Mouse (Mus musculus): ENCODE data around the gene Lrmda. TPM values are rescaled to one million over a fixed set of nuclear protein-coding genes. Genes with fewer than 3 reads are reported as not detected.

The Lrmda gene
- total RNA-seq, 2 experiments from 2014 or later = 0.48 to 0.76 TPM

DNA sequence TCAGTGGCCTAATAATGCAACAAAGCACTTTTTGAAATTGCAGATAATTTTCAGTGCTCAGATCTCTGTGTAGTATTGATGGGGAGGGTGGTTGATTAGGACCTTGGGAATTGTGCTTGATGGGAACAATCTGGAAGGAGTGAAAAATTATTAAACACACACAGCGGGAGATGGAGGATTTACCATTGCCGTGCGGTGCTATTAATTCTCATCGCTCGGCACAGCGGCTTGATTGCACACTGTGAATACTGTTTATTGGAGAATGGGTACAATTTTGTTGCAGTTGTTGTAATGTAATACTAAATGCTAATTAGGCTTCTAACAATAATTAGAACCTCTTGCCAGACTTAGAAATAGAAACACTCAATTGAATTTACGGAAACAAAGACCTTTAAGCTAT, 262.1 kb downstream of the Lrmda start:
- DNase-seq (ENCODE audit: low spot score in 2 of 2) = no peak

DNA sequence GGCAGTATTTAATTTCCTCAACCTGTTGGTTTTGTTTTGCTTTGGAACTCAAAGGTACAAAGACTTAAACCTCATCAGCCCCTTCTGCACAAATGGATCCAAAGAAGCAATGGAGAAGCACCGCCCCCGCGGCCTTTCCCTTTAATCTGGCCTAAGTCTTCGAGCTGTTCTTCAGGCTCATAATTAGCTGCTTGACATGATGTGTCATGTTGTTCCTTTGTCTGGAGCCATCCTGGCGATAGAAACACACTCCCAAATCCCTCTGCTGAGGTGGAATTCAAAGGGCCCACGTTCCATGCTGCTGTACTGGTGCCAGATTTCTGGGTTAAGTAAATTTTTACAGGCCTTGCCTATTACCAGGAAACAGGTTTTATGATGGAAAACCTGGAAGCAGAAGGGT, 263.3 kb downstream of the Lrmda start:
- no peak for DNase-seq (ENCODE audit: low spot score in 2 of 2)
- intact Hi-C loops (cut with DNase I) = no loop called here

More for the DNA sequence above, 262.1 kb downstream of the Lrmda start:
- intact Hi-C loops (cut with DNase I) = no loop called here

DNA sequence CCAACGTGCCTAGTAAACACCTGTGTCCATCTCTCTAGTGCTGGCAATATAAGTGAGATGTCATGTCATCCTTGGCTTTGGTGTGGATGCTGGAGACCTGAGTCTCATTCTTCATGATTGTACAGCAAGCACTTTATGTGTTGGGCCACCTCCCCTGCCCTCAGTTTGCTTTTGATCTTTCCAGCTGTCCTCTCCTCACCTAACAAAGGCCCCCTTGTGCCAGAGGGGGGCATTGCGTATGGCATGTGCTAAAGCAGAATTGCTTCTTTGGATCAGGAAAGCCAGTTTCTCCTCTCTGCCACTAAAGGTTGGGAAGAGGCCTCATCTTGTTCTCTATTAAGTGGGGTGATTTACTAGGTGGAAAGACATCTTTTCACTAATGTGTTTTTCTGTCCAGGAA, 264.2 kb downstream of the Lrmda start:
- intact Hi-C loops (cut with DNase I) = no loop called here
- no peak for DNase-seq (ENCODE audit: low spot score in 2 of 2)

DNA sequence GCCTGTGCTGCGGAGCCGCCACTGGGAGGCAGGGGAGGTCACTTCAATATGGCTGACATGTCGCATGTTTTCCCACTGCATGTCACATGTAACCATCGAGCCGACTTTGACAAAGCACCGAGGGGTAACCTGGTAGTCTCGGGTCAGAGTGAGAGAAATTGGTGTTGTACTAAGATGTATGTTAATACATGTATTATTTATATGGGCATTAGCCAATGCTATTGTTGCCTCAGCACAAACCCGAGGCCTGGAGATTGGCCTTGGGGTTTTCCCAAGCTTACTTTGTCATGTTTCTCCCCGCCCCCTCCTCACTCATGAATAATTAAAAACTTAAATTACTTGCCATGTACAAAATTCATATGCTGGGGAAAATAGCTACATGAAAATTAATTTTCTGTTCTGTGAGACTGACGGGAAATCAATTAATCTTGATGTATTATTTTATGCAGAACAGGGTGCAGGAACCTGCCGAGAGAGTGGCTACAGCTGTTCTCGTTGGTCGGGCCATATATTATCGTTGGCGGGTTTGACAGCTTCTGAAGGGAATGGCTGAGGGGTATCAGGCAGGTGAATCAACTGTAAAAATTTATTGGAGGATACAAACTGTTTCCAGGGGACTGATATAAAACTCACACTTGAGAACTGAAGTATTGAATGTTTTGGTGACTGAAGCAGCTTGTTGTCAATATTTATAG, 265.5 kb downstream of the Lrmda start:
- DNase-seq (ENCODE audit: low spot score in 2 of 2) = no peak

DNA sequence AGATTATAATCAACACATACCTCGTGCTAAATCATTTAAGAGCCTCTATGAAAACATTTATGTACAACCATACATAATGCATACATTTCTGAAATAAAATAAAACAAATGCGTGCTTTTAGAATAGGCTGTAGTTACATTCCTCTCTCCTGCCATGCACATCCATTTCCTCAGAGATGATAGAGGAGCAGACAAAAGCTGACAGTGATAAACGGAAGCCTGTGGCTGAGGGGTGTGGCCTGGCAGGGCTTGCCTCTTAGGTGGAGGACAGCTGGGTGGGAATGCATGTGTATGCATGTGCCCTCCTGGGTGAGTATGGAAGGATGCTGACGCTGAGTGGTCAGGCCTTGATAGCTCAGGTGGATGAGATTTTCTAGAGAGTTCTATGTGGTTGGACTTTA, 266.3 kb downstream of the Lrmda start:
- DNase-seq (ENCODE audit: low spot score in 2 of 2) = no peak
- intact Hi-C loops (cut with DNase I) = no loop called here

More for the DNA sequence above, 265.5 kb downstream of the Lrmda start:
- intact Hi-C loops (cut with DNase I) = no loop called here

DNA sequence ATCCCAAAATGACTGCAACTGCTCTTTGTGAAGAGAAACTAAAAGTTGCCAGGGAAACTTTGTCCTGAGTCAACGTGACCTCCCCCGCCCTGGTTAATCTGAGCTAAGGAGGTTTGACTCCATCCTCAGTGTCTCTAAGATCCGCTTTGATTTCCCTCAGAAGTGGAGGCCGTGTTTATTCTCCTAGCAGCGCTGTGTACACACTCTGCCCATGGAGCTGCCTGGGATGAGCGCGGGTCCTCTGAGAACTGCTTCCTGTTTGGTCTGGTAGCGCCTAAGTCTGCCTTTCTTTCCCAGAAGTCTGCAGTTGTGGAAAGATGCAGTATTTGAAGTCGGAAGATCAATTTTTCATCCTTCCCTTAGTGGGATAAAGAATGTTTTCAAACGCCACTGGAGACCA, 268.7 kb downstream of the Lrmda start:
- DNase-seq (ENCODE audit: low spot score in 2 of 2) = no peak
- intact Hi-C loops (cut with DNase I) = no loop called here

DNA sequence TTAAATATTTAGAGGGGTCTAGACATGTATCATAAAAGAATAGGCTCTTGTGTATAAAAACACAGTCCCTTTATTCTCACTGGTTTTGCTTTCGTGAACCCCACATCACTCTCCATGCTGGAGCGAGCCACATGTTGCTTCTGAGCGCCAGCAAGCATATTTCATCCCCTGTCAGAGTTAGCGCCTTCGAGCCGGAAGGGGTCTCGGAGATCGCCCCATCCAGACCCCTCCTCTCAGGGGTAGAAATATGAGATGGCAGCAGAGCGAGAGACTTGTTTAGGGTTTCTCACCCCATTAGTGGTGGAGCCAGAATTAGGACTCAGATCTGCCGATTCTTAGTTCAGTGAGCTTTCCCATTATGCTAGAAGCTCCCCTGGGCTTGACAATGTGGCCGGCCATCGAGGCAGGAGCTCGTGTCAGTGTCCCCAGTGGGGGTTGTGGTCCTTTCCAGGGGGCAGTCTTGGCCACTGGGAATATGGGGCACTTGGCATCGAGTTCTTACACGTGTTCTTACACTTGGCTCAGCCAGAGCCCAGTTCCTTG, 269.9 kb downstream of the Lrmda start:
- intact Hi-C loops (cut with DNase I) = no loop called here
- DNase-seq (ENCODE audit: low spot score in 2 of 2) = no peak

DNA sequence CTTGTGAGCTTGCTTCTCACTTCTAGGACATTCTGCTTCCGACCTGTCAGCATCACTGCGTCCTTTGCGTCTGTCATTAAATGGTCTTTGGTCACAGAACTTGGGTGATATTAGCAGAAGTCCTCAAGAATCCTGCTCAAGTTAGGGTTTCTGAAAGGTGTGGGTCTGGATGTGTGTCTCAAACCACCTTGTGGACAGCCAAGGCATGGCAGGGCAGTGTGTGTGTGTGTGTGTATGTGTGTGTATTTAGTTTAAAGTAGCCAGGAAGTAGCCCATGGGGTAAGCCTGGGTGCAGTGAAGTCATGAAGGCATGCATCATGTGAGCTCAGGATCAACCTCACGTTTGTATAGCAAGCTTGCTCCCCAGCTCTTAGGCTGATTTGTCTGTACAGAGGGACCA, 274.9 kb downstream of the Lrmda start:
- intact Hi-C loops (cut with DNase I) = no loop called here
- DNase-seq (ENCODE audit: low spot score in 2 of 2) = no peak

DNA sequence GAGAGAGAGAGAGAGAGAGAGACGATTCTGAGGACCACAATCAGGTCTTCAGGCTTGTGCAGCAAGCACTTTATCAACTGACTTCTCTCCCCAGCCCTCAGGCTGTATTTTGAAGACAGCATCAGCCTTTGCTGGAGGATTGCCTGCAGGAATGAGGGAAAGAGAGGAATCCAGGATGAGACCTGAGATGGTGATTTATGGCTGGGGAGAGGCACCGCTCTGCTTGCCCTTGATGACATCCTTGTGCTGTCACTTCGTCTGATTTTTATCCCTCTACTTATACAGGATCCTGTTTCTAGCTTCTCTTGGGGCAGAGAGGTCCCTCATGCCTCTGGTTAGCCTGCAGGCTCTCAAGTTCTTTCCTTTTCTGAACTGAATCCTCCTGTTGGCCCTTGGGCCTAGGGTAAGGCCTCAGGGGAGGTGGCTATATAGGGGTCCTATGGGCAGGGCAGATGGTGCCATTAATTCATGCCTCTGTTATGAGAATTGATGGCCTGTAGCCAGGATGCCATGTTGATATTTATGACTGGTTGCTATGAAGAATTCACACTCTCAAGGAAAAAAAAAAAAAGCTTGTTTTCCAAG, 277.2 kb downstream of the Lrmda start:
- intact Hi-C loops (cut with DNase I) = no loop called here
- no peak for DNase-seq (ENCODE audit: low spot score in 2 of 2)

DNA sequence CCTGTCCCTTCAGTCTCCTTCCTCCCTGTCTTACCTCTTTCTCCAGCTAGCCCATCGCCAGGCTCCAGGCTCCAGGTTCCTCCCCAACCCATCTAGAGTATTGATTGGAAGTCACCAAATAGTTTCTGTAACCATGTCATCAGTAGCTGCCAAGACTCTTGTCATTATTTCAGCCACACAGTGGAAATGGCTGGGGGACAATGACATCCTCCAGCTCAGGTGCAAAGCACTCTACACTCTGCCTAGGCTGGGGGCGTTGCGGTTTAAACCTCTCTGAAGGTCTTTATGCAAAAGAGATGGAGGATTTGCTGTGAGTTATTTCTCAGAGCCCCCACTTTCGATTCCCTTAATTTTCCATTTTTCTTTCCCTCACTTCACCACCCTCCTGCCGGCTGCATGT, 287.2 kb downstream of the Lrmda start:
- intact Hi-C loops (cut with DNase I) = no loop called here
- DNase-seq (ENCODE audit: low spot score in 2 of 2) = no peak

DNA sequence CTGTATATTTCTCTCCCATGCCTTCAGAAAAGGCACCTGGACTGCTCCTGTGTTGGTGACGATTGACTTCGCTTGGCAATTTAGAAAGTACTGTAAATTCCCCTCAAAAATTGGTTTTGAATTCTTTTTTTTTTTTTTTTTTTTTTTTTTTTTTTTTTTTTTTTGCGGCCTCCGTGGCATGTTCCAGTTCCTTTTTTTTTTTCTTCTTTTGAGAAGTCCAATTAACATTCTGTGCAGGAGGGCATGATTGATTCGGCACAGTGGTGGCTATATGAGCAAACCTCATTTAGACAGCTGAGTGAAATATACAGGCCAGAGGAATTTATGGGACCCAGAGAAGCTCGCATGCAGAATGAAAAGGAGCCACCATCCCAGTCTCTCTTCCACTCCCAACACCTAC, 288.5 kb downstream of the Lrmda start:
- intact Hi-C loops (cut with DNase I) = no loop called here
- DNase-seq (ENCODE audit: low spot score in 2 of 2) = no peak

DNA sequence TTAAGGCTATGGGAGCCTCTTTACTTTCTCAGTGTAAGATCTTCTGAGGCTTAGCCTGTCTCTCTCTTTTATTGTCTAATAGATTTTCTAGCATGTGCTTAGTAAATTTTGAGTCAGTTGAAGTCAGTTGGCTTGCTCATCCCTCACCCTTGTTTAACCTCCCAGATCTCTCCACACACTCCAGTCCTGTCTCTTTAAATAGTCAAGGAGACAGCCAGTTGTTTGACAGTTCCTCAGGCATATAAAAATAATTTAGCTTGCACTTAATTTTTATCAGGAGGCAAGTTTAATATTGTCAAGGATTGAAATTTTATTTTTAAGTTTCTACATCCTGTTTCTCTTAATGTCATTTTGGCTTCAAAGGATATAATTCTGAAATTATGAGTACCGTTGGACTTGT, 303.5 kb downstream of the Lrmda start:
- intact Hi-C loops (cut with DNase I) = no loop called here
- DNase-seq (ENCODE audit: low spot score in 2 of 2) = no peak

DNA sequence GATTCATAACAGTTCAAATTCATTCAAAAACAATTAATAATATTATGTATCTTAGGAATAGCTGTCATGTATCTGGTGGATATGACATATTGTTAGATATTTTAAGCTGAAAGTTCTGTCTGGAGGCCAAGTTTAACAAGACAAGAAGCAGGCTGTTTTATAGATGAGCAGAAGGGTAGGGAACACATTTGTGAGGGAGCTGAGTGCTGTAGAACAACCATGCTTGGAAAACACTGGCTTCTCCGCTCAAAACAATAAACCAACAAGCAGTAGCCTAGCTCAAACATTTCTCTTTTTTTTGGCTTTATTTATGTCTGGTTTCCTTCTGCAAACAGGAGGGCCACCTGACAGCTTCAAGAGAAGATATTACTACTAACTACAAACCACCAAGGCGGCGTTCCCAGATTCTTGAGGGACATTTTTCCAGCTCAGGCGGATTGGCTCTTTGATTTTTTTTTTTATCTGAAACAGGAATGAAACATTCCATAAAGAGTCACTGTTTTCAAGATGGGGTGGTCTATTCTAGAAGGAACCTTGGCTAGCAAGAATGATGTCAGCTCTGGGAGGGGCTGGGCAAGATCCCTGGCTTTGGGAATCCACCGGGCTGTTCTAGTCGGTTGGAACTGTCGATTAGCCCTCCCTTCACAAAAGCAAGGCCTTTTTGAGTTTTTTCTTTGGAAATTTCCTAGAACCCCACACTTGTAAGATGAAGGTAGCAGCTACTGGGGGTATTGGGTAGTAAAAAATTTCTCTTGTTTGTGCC, 304.2 kb downstream of the Lrmda start:
- no peak for DNase-seq (ENCODE audit: low spot score in 2 of 2)
- intact Hi-C loops (cut with DNase I) = no loop called here

DNA sequence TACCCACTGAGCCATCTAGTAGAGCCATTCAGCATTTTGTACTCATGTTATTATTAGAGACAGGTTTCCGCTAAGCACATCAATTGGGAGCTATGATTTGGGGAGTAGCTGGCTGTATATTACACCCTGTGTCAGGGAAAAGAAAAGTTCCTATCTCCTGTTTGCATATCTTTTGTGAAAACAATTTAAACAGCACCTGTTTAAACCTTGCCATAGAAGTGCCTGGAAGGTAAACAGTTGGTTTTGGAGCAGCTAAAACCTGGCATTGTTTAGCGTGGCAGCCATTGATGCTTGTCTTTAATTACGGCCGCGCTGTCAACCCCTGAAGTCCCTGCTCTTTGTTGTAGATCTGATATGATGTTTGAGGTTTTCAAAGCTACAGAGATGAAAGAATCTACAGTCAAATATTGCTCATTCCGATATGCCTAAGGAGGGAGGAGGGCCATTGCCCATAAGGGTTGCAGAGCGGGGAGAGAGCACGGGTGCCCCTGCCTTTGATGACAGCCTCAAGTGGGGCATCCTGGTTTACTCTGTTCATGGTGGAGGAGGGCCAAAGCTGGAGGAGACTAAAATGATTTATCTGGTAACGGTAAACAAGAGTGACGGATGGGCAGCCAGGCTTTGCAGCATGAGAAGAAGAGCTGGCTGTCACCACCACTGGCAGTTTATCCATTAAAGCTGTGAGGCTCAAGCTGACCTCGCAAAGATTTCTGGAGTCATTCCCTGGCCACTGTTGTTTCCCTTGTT, 306.9 kb downstream of the Lrmda start:
- intact Hi-C loops (cut with DNase I) = no loop called here

DNA sequence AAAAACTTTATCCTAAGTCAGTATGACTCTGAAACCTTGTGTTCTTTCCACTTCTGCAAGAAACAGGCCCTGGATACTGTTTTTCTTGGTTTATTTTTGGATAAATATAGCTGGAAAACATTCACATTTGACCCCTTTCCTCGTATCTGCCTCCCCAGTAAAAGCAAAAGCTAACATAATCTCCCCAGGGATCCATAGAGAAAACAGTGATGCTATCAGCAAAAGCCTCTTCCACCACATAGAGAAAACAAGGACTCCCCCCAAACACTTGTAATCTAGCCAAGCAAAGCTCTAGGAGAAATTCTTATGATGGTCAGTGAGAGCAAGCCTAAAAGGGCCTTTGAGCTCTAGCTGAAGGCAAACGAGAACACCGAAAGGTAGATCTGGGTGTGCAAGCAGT, 309.7 kb downstream of the Lrmda start:
- no peak for DNase-seq (ENCODE audit: low spot score in 2 of 2)
- intact Hi-C loops (cut with DNase I) = no loop called here

More for the DNA sequence above, 306.9 kb downstream of the Lrmda start:
- DNase-seq (ENCODE audit: low spot score in 2 of 2) = no peak

DNA sequence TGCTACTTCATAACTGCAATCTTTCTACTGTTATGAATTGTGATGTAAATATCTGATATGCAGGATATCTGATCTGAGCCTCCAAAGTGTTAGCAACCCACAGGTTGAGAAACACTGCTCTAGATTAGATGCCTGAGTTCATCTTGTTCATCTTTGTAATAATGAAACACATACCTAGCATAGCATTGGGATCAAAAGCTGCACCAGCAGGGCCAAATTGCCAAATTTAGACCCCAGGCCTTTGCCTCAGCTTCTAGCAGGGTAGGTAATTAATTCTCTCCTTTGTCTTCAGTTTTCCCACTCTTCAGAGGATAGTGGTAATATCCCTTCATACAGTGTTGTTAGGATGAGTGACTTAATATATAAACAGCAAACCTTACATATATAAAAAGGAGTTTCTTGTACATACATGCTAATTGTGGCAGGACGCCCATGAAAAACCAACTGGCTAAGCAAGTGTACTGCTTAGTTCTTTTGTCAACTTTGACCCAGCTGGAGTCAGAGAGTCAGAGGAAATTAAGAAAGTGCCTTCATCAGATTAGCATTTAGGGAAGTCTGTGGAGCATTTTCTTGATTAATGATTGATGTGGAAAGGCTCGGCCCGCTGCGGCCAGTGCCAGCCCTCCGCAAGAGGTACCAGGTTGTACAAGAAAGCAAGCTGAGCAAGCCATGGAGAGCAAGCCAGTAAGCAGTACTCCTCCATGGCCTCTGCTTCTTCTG, 315.7 kb downstream of the Lrmda start:
- intact Hi-C loops (cut with DNase I) = no loop called here
- no peak for DNase-seq (ENCODE audit: low spot score in 2 of 2)

DNA sequence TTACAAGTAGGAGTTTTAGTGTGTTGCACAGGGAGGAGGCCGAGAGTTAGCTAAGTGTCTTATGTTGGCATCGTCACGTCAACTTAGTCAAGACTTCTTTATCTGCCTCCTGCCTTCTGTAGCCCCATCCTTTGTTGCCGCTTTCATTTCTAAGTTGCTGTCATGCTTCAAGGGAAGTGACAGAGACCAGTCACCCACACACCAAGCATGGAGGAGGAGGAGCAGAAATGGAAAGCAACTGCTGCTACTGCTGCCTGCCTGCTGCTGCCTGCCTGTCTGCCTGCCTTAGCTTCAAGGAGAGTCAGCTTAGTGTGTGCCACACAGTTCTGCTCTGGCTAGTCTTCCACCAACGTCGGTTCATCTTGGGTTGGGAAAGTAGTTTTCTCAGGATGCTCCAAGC, 319.7 kb downstream of the Lrmda start:
- intact Hi-C loops (cut with DNase I) = no loop called here
- peak; percentile 7 to 77 for DNase-seq (ENCODE audit: low spot score in 2 of 2)

DNA sequence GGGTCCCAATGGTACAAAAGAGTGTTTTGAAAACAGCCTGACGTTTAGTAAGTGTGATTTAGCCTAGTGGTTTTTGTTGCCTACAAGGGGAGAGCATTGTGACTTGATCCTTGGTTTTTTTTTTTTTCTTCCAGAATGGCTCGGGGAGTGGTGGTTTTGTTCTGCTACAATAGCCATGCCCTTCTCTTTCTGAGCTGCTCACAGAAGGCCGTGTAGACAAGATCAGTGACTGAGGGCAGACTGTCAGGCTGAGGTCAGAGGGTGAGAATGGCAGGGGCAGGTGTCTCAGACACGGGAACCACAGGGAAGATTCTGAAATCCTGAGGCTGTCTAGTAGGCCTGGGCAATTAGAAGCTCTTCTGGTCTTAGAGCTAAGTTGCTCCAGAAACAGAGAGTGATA, 323.8 kb downstream of the Lrmda start:
- no peak for DNase-seq (ENCODE audit: low spot score in 2 of 2)
- intact Hi-C loops (cut with DNase I) = no loop called here

DNA sequence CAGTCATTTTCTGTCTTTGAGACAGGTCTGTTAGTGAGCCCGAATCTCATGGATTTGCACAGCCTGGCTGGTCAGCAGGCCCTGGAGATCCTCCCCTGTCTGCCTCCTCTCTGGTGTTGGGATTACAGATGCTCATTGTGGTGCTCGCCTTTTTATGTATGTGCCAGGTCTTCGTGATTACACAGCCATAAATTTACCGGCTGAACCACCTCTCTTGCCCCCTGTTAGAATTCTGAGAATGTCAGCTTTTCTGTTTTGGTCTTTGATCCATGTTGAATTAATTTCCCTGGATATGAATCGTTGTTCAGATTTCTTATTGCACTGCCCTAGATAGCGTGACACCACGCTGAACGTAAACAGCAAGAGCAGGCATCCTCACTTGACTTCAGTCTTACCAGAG, 325.7 kb downstream of the Lrmda start:
- DNase-seq (ENCODE audit: low spot score in 2 of 2) = no peak
- intact Hi-C loops (cut with DNase I) = no loop called here
